Mouse (Mus musculus): ENCODE data around the gene Rnf157. TPM values are rescaled to one million over a fixed set of nuclear protein-coding genes. Genes with fewer than 3 reads are reported as not detected.
A peak's percentile ranks its signal among the peaks of the same experiment; 100 is the strongest.

Gene Rnf157
- 68.5 and 75.5 TPM in 2 replicates for polyA plus RNA-seq (2014; fragmentation: Nextera tagmentation; extraction: Ambion mirVana)

GRCm38 (mm10) chr11:116412904-116413630 is at the start of gene Rnf157:
Rnf157 (minus strand) TSS chr11:116413032.
- WGBS: 2% methylated on average over 68 of the region's 82 CpGs
- Histone ChIP-seq H3K36me3 (replicated peaks; ENCODE audit: control insufficient read depth, insufficient read depth) (no peaks in the 10 kb centered on the region), H3K4me2 (replicated peaks) (peak within 1 kb of the TSS; percentile 74), H3K27ac (peak within 1 kb of the TSS; percentile 97), H3K4me1 (replicated peaks; ENCODE audit: control insufficient read depth, insufficient read depth, low read length) (peaks cover 15% of the 10 kb centered on the region), H3K9ac (peak within 1 kb of the TSS; percentile 95), H3K9me3 (ENCODE audit: control insufficient read depth, low read length) (no peaks in the 10 kb centered on the region), H3K27me3 (ENCODE audit: control insufficient read depth, insufficient read depth, low read length) (no peaks in the 10 kb centered on the region), H3K4me3 (replicated peaks; ENCODE audit: low read length) (peak within 1 kb of the TSS; percentile 88)
- peak; percentile 97 for ATAC-seq (ENCODE audit: low FRiP score)
- DNase-seq (ENCODE audit: low spot score): peak; percentile 92

GRCm38 (mm10) chr11:116459786-116460185 is 47.0 kb upstream of the Rnf157 start:
- Histone ChIP-seq H3K9ac (no peak overlapping the region), H3K27me3 (ENCODE audit: control insufficient read depth, insufficient read depth, low read length) (no peaks in the 10 kb centered on the region), H3K4me2 (replicated peaks) (no peak overlapping the region), H3K4me3 (replicated peaks; ENCODE audit: low read length) (no peak overlapping the region), H3K4me1 (replicated peaks; ENCODE audit: control insufficient read depth, insufficient read depth, low read length) (no peaks in the 10 kb centered on the region), H3K36me3 (replicated peaks; ENCODE audit: control insufficient read depth, insufficient read depth) (no peaks in the 10 kb centered on the region), H3K9me3 (ENCODE audit: control insufficient read depth, low read length) (no peaks in the 10 kb centered on the region), H3K27ac (no peak overlapping the region)
- 60% methylated on average over 4 of the region's 4 CpGs for WGBS
- DNase-seq (ENCODE audit: low spot score) (no peak), ATAC-seq (ENCODE audit: low FRiP score) (no peak)

GRCm38 (mm10) chr11:116456234-116456633 is 43.4 kb upstream of the Rnf157 start:
- 92% methylated on average over 8 of the region's 8 CpGs for WGBS
- Histone ChIP-seq H3K9ac (no peak overlapping the region), H3K9me3 (ENCODE audit: control insufficient read depth, low read length) (no peaks in the 10 kb centered on the region), H3K27ac (no peak overlapping the region), H3K36me3 (replicated peaks; ENCODE audit: control insufficient read depth, insufficient read depth) (no peaks in the 10 kb centered on the region), H3K4me2 (replicated peaks) (no peak overlapping the region), H3K4me1 (replicated peaks; ENCODE audit: control insufficient read depth, insufficient read depth, low read length) (no peaks in the 10 kb centered on the region), H3K27me3 (ENCODE audit: control insufficient read depth, insufficient read depth, low read length) (no peaks in the 10 kb centered on the region), H3K4me3 (replicated peaks; ENCODE audit: low read length) (no peak overlapping the region)
- ATAC-seq (ENCODE audit: low FRiP score) (no peak), DNase-seq (ENCODE audit: low spot score) (no peak)

- H3K9ac ChIP-seq: no peak overlapping the region
- no peak overlapping the region for H3K4me2 ChIP-seq (replicated peaks)
- no peaks in the 10 kb centered on the region for H3K27me3 ChIP-seq (ENCODE audit: control insufficient read depth, insufficient read depth, low read length)
- H3K4me1 ChIP-seq (replicated peaks; ENCODE audit: control insufficient read depth, insufficient read depth, low read length): no peaks in the 10 kb centered on the region
- no peak overlapping the region for H3K4me3 ChIP-seq (replicated peaks; ENCODE audit: low read length)
- ATAC-seq (ENCODE audit: low FRiP score): no peak
- no peaks in the 10 kb centered on the region for H3K36me3 ChIP-seq (replicated peaks; ENCODE audit: control insufficient read depth, insufficient read depth)
- no peaks in the 10 kb centered on the region; the same call in 1 of the 2 replicates for H3K9me3 ChIP-seq (ENCODE audit: control insufficient read depth, low read length)
- no peak for DNase-seq (ENCODE audit: low spot score)
- no peak overlapping the region for H3K27ac ChIP-seq
- whole genome bisulfite sequencing: 93% methylated on average over 10 of the region's 10 CpGs
These were observed 41.1 kb upstream of the Rnf157 start for GRCm38 (mm10) chr11:116453889-116454288.

- ATAC-seq (ENCODE audit: low FRiP score): no peak
- Histone ChIP-seq H3K4me2 (replicated peaks) (no peak overlapping the region), H3K9me3 (ENCODE audit: control insufficient read depth, low read length) (no peaks in the 10 kb centered on the region; the same call in 1 of the 2 replicates), H3K27ac (no peak overlapping the region), H3K9ac (no peak overlapping the region), H3K36me3 (replicated peaks; ENCODE audit: control insufficient read depth, insufficient read depth) (no peaks in the 10 kb centered on the region), H3K4me3 (replicated peaks; ENCODE audit: low read length) (no peak overlapping the region), H3K27me3 (ENCODE audit: control insufficient read depth, insufficient read depth, low read length) (peaks cover 15% of the 10 kb centered on the region; the same call in 1 of the 2 replicates), H3K4me1 (replicated peaks; ENCODE audit: control insufficient read depth, insufficient read depth, low read length) (no peaks in the 10 kb centered on the region; the same call in 1 of the 2 replicates)
- DNase-seq (ENCODE audit: low spot score): no peak
- WGBS: 98% methylated on average over 3 of the region's 3 CpGs
These were observed 36.5 kb upstream of the Rnf157 start for GRCm38 (mm10) chr11:116449341-116449740.

GRCm38 (mm10) chr11:116447822-116448221 is 35.0 kb upstream of the Rnf157 start:
- ATAC-seq (ENCODE audit: low FRiP score) (no peak), DNase-seq (ENCODE audit: low spot score) (no peak)
- Histone ChIP-seq H3K4me2 (replicated peaks) (no peak overlapping the region), H3K9me3 (ENCODE audit: control insufficient read depth, low read length) (no peaks in the 10 kb centered on the region; the same call in 1 of the 2 replicates), H3K27me3 (ENCODE audit: control insufficient read depth, insufficient read depth, low read length) (peaks cover 15% of the 10 kb centered on the region; the same call in 1 of the 2 replicates), H3K27ac (no peak overlapping the region), H3K36me3 (replicated peaks; ENCODE audit: control insufficient read depth, insufficient read depth) (no peaks in the 10 kb centered on the region), H3K4me1 (replicated peaks; ENCODE audit: control insufficient read depth, insufficient read depth, low read length) (no peaks in the 10 kb centered on the region; the same call in 1 of the 2 replicates), H3K4me3 (replicated peaks; ENCODE audit: low read length) (no peak overlapping the region), H3K9ac (no peak overlapping the region)
- 72% methylated on average over 5 of the region's 5 CpGs for WGBS

- Histone ChIP-seq H3K4me3 (replicated peaks; ENCODE audit: low read length) (no peak overlapping the region), H3K27me3 (ENCODE audit: control insufficient read depth, insufficient read depth, low read length) (peaks cover 15% of the 10 kb centered on the region; the same call in 1 of the 2 replicates), H3K9me3 (ENCODE audit: control insufficient read depth, low read length) (no peaks in the 10 kb centered on the region; the same call in 1 of the 2 replicates), H3K4me1 (replicated peaks; ENCODE audit: control insufficient read depth, insufficient read depth, low read length) (no peaks in the 10 kb centered on the region; the same call in 1 of the 2 replicates), H3K36me3 (replicated peaks; ENCODE audit: control insufficient read depth, insufficient read depth) (no peaks in the 10 kb centered on the region), H3K4me2 (replicated peaks) (peak overlapping the region; percentile 6; the same call in 1 of the 2 replicates), H3K9ac (no peak overlapping the region), H3K27ac (no peak overlapping the region)
- ATAC-seq (ENCODE audit: low FRiP score) (no peak), DNase-seq (ENCODE audit: low spot score) (no peak)
- WGBS: 14% methylated on average over 19 of the region's 19 CpGs
These were observed 33.6 kb upstream of the Rnf157 start for GRCm38 (mm10) chr11:116446308-116446887.

GRCm38 (mm10) chr11:116445596-116446307 is 32.9 kb upstream of the Rnf157 start:
- Histone ChIP-seq H3K9ac (no peak overlapping the region), H3K27me3 (ENCODE audit: control insufficient read depth, insufficient read depth, low read length) (peaks cover 15% of the 10 kb centered on the region; the same call in 1 of the 2 replicates), H3K4me2 (replicated peaks) (0 out of 2 replicates have a peak overlapping the region, but pooled peaks have one; percentile 6), H3K27ac (no peak overlapping the region), H3K9me3 (ENCODE audit: control insufficient read depth, low read length) (no peaks in the 10 kb centered on the region; the same call in 1 of the 2 replicates), H3K36me3 (replicated peaks; ENCODE audit: control insufficient read depth, insufficient read depth) (no peaks in the 10 kb centered on the region), H3K4me1 (replicated peaks; ENCODE audit: control insufficient read depth, insufficient read depth, low read length) (no peaks in the 10 kb centered on the region; the same call in 1 of the 2 replicates), H3K4me3 (replicated peaks; ENCODE audit: low read length) (no peak overlapping the region)
- ATAC-seq (ENCODE audit: low FRiP score): peak; percentile 74
- 34% methylated on average over 16 of the region's 16 CpGs for WGBS
- DNase-seq (ENCODE audit: low spot score): peak; percentile 95

GRCm38 (mm10) chr11:116443935-116444334 is 31.1 kb upstream of the Rnf157 start:
- no peak overlapping the region for H3K4me3 ChIP-seq (replicated peaks; ENCODE audit: low read length)
- ATAC-seq (ENCODE audit: low FRiP score) (no peak), DNase-seq (ENCODE audit: low spot score) (no peak)
- no peak overlapping the region for H3K4me2 ChIP-seq (replicated peaks)
- H3K4me1 ChIP-seq (replicated peaks; ENCODE audit: control insufficient read depth, insufficient read depth, low read length): no peaks in the 10 kb centered on the region; the same call in 1 of the 2 replicates
- peaks cover 9% of the 10 kb centered on the region; the same call in 1 of the 2 replicates for H3K36me3 ChIP-seq (replicated peaks; ENCODE audit: control insufficient read depth, insufficient read depth)
- H3K27me3 ChIP-seq (ENCODE audit: control insufficient read depth, insufficient read depth, low read length): peaks cover 15% of the 10 kb centered on the region; the same call in 1 of the 2 replicates
- no peak overlapping the region for H3K27ac ChIP-seq
- WGBS: 88% methylated on average over 6 of the region's 6 CpGs
- H3K9ac ChIP-seq: no peak overlapping the region
- H3K9me3 ChIP-seq (ENCODE audit: control insufficient read depth, low read length): no peaks in the 10 kb centered on the region

Measured in hindbrain, embryonic 14.5 days (tissue).